ENCODE assay signal across 8 mouse cellular contexts in genomic region chr11:105549164-105550121, GRCm38 (mm10). TPM values are rescaled to one million over a fixed set of nuclear protein-coding genes. Genes with fewer than 3 reads are reported as not detected.
DNase-seq lines count a peak whose midpoint lies in the region; ATAC-seq lines count a peak whose summit lies in the region.

No protein-coding gene starts in this region.

- DNase-seq in forebrain, embryonic 11.5 days (ENCODE audit: low spot score): no peak
- peak; percentile 72 for DNase-seq in 3T3-L1 (ENCODE audit: low read depth, low spot score)
- peak; percentile 40 for DNase-seq in gonadal fat pad, adult 2 months (ENCODE audit: low read depth)
- no peak for DNase-seq in right cerebral cortex, adult 18-20 months
- no peak for DNase-seq in embryo, embryonic 9.5 days (ENCODE audit: extremely low spot score)

- H3K9ac ChIP-seq in forebrain, embryonic 16.5 days (replicated peaks; ENCODE audit: low read depth, low read length): no peak overlapping the region
- H3K9ac ChIP-seq in forebrain, embryonic 11.5 days (ENCODE audit: low read length): no peak overlapping the region
- no peak overlapping the region for H3K9ac ChIP-seq in liver, embryonic 16.5 days (ENCODE audit: low read depth, low read length)
- no peak overlapping the region for H3K9ac ChIP-seq in forebrain, embryonic 12.5 days

- no peak overlapping the region for H3K27ac ChIP-seq in forebrain, embryonic 16.5 days (ENCODE audit: low read length)
- H3K27ac ChIP-seq in forebrain, embryonic 11.5 days (ENCODE audit: low read depth, low read length): no peak overlapping the region
- H3K27ac ChIP-seq in liver, embryonic 16.5 days (ENCODE audit: low read length): no peak overlapping the region
- no peak overlapping the region for H3K27ac ChIP-seq in forebrain, embryonic 12.5 days

- no peak overlapping the region for H3K4me2 ChIP-seq in forebrain, embryonic 16.5 days (ENCODE audit: low read length)
- H3K4me2 ChIP-seq in forebrain, embryonic 11.5 days (ENCODE audit: low read depth, low read length, severe bottlenecking): no peak overlapping the region
- no peak overlapping the region for H3K4me2 ChIP-seq in liver, embryonic 16.5 days (ENCODE audit: low read depth, low read length)
- no peak overlapping the region for H3K4me2 ChIP-seq in forebrain, embryonic 12.5 days

- no peak overlapping the region for H3K4me3 ChIP-seq in forebrain, embryonic 16.5 days (replicated peaks; ENCODE audit: low read length)
- H3K4me3 ChIP-seq in forebrain, embryonic 11.5 days (ENCODE audit: low read depth, low read length): no peak overlapping the region
- no peak overlapping the region for H3K4me3 ChIP-seq in liver, embryonic 16.5 days (ENCODE audit: low read depth, low read length)
- H3K4me3 ChIP-seq in forebrain, embryonic 12.5 days (replicated peaks): no peak overlapping the region

- H3K4me1 ChIP-seq in forebrain, embryonic 16.5 days (replicated peaks; ENCODE audit: control insufficient read depth, insufficient read depth, low read length): 0 out of 2 replicates have a peak, but pooled peaks cover 4% of the 10 kb centered on the region
- H3K4me1 ChIP-seq in forebrain, embryonic 11.5 days (replicated peaks; ENCODE audit: control insufficient read depth, insufficient read depth, low read length): no peaks in the 10 kb centered on the region
- peaks cover 4% of the 10 kb centered on the region for H3K4me1 ChIP-seq in liver, embryonic 16.5 days (ENCODE audit: control insufficient read depth, low read depth, low read length)
- no peaks in the 10 kb centered on the region for H3K4me1 ChIP-seq in forebrain, embryonic 12.5 days

- H3K9me3 ChIP-seq in forebrain, embryonic 16.5 days (ENCODE audit: control insufficient read depth, low read length): no peaks in the 10 kb centered on the region
- H3K9me3 ChIP-seq in forebrain, embryonic 11.5 days (ENCODE audit: control insufficient read depth, low read length): no peaks in the 10 kb centered on the region
- no peaks in the 10 kb centered on the region for H3K9me3 ChIP-seq in liver, embryonic 16.5 days (replicated peaks; ENCODE audit: control insufficient read depth, low read length)
- no peaks in the 10 kb centered on the region for H3K9me3 ChIP-seq in forebrain, embryonic 12.5 days

- ATAC-seq in forebrain, embryonic 16.5 days: 0 out of 2 replicates have a peak, but pooled peaks have one; percentile 23
- ATAC-seq in forebrain, embryonic 11.5 days (replicated peaks; ENCODE audit: low FRiP score): no peak
- peak; percentile 66 for ATAC-seq in liver, embryonic 16.5 days (ENCODE audit: low read depth)
- ATAC-seq in forebrain, embryonic 12.5 days (ENCODE audit: low FRiP score): no peak

- no peaks in the 10 kb centered on the region for H3K27me3 ChIP-seq in forebrain, embryonic 16.5 days (replicated peaks; ENCODE audit: control insufficient read depth, insufficient read depth, low read length)
- no peaks in the 10 kb centered on the region for H3K27me3 ChIP-seq in forebrain, embryonic 11.5 days (ENCODE audit: control insufficient read depth, insufficient read depth, low read length)
- H3K27me3 ChIP-seq in liver, embryonic 16.5 days (ENCODE audit: control insufficient read depth, insufficient read depth, low read depth, low read length): no peaks in the 10 kb centered on the region
- no peaks in the 10 kb centered on the region for H3K27me3 ChIP-seq in forebrain, embryonic 12.5 days

- H3K36me3 ChIP-seq in forebrain, embryonic 16.5 days (ENCODE audit: control insufficient read depth, insufficient read depth): no peaks in the 10 kb centered on the region
- no peaks in the 10 kb centered on the region for H3K36me3 ChIP-seq in forebrain, embryonic 11.5 days (ENCODE audit: control insufficient read depth, insufficient read depth, low read length)
- no peaks in the 10 kb centered on the region for H3K36me3 ChIP-seq in liver, embryonic 16.5 days (ENCODE audit: control insufficient read depth, insufficient read depth)
- no peaks in the 10 kb centered on the region for H3K36me3 ChIP-seq in forebrain, embryonic 12.5 days (replicated peaks)

- WGBS in forebrain, embryonic 16.5 days: 64% methylated on average over 9 of the region's 9 CpGs
- WGBS in forebrain, embryonic 11.5 days: 88% methylated on average over 9 of the region's 9 CpGs
- 59% methylated on average over 9 of the region's 9 CpGs for WGBS in liver, embryonic 16.5 days (ENCODE audit: insufficient replicate concordance)
- 88% methylated on average over 9 of the region's 9 CpGs for WGBS in forebrain, embryonic 12.5 days

RNA-seq across cellular contexts. Expression of gene Tanc2, which starts 40.3 kb away (rescaled TPM):
- 37.7 and 49.8 TPM in 2 replicates for polyA plus RNA-seq in forebrain, embryonic 16.5 days (2015; fragmentation: Nextera tagmentation; extraction: Ambion mirVana)
- polyA plus RNA-seq in forebrain, embryonic 11.5 days (2014; fragmentation: Nextera tagmentation; extraction: Ambion mirVana): 13.9 and 17.7 TPM in 2 replicates
- polyA plus RNA-seq in gonadal fat pad, adult 2 months (2012; rRNA removed): 15.2 and 18.8 TPM in 2 replicates
- polyA plus RNA-seq in liver, embryonic 16.5 days (2015; fragmentation: Nextera tagmentation; extraction: Ambion mirVana): 0.70 and 0.83 TPM in 2 replicates
- polyA plus RNA-seq in forebrain, embryonic 12.5 days (2016; fragmentation: Nextera tagmentation; extraction: Ambion mirVana): 17.7 and 19.1 TPM in 2 replicates

Comparison
In these comparisons a context has a peak if more than half of its experiments do, and no peak if none do; other contexts are left out.
1. ATAC-seq: peak in forebrain, embryonic 16.5 days (single experiment) and liver, embryonic 16.5 days (single experiment); none in forebrain, embryonic 11.5 days (single experiment) and forebrain, embryonic 12.5 days (single experiment).
2. DNase-seq: peak in 3T3-L1 (single experiment) and gonadal fat pad, adult 2 months (single experiment); none in forebrain, embryonic 11.5 days (single experiment), right cerebral cortex, adult 18-20 months (single experiment) and embryo, embryonic 9.5 days (single experiment).